Mouse (Mus musculus) spleen, postnatal 36 days (tissue): Measurements from ENCODE around the gene Zfhx2.

Experiments
- DNase-seq, 2 experiments: peaks; one replicate each; pipeline ENCODE4 v3.0.0; 2022; ENCODE audit warnings: low spot score in 2 of 2, mixed read lengths in 1 of 2

Zfhx2 gene

DNA sequence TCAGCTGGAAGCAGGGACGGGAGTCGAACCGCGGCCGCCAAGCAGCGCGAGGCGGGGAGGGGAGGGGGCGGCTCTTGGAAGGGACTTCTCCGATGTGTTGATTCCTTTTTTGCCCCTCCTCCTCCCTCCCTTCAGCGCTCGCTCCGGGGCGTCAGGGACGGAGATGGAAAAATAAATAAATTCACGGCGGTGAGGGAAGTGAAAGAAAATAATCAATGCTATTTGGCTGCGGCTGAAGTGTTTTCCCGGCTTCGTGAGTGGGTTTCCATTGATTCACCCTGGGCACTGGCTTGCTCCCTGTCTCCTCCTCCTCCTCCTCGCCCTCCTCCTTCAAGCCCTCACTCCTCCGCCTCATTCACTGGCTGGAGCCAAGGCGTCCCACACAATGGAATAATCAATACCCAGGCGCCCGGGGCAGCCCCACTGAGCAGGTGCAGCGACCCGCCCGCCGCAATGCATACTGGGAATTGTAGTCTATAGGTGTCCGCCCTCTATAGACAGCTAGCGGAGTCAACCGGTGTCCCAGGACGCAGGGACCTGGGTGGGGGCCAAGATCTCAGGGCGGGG is at the start of gene Zfhx2:
Gene Zfhx2, minus strand, starts transcription at position 314 of the 567 bp plus-strand sequence.
- DNase-seq: peak; percentile 92 to 94

DNA sequence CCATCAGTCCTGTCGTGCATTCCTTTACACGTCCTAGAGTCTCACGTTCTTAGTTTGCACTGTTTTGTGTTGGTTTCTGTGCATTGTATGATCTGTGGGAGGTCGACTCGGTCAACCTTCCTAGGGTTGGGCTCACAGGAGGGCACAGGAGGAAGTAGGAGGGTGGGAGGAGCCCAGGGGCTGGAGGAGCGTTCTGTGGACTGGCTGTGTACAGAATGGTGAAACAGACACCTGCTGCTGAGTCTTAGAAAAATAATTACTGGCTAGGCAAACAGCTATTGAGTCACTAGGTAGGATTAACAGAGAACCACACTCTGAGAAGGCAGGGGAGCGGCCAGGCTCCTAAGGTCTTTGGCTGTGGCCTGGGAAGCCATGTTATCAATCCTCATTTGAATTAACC is 47.2 kb upstream of the Zfhx2 start:
- DNase-seq: no peak

DNA sequence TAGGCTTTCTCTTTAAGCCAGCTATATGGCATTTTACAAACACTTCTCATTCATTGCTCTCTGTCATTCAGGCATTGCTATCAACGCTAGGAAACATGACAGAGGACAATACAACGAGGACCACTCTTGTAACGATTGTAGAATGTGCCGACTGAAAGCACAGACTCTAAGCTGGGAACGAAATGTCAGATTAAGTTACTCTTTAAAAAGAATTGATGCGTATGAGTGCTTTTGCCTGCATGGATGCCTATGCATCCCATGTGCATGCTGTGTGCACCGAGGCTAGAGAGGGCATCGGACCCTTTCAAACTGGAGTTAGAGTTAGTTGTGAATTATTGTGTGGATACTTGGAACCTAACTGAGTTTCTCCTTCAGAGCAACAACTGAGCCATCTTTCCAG is 43.6 kb upstream of the Zfhx2 start:
- no peak for DNase-seq

DNA sequence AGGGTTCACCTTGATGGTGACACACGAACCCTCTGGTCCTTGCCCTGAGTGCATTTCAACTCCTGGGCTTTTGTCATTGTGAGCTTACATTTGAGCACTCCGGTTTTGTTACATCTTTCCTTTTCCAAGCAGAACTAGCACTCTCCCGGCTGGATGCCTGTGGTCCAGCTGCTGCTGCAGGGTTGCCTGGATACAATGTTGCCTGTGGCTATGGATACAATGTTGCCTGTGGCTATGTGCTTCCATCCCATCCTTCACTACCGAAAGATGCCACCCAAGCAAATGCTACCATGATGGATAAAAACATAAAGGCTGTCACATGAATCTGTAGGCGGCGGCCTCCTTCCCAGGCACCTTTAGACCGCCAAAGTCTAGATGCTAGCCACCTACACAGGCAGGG is 34.4 kb upstream of the Zfhx2 start:
- no peak for DNase-seq

DNA sequence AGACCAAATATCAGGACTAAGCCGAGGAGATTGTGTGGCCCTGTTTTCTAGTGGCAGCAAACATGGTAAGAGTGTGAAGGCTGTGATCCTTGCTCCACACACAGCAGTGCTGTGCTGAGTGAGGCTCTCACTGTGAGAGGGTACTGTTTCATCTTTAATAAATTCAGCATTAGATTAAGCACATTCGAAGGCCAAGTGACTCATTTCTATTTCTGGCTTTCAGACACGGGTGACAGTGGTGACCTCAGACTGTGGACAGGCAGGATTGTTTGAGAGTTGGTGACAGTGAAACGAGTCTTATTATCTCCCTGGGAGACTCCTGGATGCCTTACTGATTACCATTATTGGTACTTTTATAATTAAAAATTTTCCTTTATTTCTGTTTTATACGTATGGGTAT is 33.6 kb upstream of the Zfhx2 start:
- no peak for DNase-seq

DNA sequence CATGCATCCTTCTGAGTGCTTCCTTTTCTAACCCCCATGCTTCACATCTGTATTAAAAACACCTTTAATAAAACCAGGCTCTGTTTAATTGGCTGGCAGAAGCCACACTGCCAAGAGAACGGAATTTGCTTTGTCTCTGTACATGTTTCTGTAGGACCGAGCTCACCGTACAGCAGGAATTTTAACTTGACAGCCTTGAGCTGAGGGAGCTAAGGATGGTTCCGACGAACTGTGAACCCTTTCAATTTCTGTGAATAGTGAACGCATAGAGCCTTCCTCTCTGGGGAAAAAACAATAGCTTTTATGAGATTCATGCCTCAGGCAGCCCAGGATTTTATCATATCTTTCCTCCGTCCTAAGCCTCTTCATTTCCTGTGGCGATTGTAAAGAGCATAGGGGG is 30.2 kb upstream of the Zfhx2 start:
- DNase-seq: no peak

DNA sequence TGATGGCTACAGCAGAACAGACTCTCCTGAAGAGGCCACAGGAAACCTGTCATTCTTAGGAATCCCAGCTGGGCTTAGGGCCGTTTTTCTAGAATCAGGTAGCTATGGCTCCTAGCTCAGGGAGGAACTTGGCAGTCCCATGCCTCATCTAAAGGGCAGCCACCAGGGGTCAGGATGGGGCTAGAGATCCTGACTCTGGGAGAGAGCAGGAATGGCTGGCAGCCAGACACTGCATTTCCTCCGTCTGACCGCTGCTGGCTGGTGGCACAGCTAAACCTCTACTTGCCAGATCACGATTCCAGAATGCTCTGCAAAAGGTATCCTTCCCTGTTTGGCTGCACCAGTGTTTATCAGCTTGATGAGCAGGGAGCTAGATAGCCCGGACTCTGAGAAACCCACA is 29.8 kb upstream of the Zfhx2 start:
- DNase-seq: no peak

DNA sequence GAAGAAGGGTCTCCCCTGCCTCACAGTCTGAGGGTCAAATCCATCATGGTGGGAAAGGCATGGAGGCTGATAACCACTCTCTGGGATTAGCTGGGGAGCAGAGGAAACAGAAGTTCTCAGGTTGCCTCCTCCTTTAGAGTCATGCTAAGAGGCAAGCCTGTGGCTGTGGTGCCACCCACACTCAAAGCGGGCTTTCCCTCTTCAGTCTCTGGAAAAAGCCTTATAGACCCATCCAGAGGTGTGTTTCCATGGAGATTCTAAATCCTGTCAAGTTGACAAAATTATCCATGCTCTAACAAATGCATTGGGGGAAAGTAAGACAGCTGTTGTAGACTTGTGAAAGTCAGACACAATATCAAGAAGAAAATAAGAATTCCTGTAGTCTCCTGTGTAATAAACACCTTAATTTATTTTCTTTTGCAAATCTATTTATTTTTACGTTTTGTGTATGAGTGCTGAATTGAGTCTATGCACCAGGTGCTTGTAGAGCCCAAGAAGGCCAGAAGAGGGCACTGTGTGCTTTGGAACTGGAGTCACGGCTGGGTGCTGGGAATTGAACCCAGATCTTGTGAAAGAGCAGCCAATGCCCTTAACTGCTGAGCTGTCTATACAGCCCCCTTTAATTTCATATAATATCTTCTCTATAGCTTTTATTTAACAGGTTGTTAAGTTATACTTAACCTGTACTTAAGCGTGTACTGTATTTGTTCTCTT is 27.5 kb upstream of the Zfhx2 start:
- no peak for DNase-seq

DNA sequence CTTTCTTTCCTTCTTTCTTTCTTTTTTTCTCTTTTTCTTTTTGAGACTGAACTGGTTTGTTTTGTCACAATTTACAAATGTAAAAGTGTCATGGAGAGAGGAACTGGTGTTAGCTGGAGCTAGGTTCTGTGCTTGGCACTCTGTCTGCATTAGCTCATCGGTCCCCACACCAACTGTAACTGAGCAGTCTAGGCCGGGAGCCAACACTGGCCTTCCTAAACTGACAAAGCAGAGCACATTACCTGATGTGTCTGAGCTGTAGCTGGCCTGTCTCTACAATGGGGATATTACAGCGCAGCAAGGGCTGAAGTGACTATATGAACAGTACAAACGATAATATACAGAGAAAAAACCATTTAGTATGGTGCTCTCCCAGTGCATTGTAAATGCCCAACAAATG is 26.7 kb upstream of the Zfhx2 start:
- DNase-seq: no peak

DNA sequence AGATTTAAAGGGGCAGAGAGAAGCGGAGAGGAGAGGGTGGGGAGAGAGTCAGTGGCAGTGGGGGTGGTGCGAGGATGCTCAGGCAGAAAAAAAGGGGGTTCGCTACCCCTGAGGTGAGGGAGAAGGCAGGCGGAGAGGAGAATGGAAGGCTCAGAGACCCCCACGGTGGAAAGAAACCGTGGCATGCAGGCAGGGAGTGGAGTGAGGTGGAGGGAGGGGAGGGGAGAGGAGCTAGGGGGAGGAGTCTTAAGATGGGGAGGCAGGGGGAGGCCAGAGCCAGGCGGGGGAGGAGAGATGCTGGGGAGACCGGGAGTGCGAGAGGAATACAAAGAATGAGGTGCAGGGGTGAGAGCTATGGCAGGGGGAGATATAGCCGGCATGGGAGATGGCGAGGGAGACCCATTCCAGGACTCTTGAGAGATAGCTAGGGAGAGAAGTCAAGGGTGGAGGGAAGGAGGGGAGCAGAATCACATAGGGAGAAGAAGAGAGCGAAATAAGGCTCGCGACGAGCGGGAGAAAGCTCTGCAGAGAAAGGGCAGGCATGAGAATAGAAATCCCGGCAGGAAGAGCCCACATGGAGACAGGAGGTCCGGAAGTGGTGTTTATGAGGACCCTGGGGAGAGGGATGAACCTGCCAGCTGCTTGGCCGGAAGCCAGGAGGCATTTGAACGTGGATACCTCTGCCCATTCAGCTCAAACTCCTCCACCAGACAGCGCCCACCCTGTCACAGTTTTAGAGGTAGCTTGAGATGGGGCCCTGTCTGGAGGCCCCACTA is 24.5 kb upstream of the Zfhx2 start, which contains the start of gene Jph4:
Gene Jph4, minus strand, starts transcription at position 511 of the 776 bp plus-strand sequence.
- no peak for DNase-seq

DNA sequence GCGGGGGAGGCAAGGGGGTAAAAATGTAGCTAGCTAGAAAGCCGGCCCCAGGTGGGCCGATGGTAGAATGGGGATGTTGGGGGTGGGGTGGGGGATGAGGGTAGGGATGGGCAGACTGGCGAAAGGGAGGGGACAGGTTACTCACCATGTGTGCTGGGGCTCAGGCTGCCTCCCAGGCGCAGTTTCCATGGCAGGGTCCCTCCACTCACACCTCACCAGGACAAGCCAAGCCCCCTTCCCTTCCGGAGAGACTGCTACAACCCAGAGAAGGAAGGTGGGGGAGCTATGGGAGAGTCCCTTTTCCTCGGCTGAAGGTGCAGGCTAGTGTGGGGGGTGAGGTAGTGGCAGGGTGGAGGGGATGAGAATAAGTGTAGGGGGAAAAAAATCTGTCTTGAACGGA is 23.7 kb upstream of the Zfhx2 start:
- DNase-seq: no peak

DNA sequence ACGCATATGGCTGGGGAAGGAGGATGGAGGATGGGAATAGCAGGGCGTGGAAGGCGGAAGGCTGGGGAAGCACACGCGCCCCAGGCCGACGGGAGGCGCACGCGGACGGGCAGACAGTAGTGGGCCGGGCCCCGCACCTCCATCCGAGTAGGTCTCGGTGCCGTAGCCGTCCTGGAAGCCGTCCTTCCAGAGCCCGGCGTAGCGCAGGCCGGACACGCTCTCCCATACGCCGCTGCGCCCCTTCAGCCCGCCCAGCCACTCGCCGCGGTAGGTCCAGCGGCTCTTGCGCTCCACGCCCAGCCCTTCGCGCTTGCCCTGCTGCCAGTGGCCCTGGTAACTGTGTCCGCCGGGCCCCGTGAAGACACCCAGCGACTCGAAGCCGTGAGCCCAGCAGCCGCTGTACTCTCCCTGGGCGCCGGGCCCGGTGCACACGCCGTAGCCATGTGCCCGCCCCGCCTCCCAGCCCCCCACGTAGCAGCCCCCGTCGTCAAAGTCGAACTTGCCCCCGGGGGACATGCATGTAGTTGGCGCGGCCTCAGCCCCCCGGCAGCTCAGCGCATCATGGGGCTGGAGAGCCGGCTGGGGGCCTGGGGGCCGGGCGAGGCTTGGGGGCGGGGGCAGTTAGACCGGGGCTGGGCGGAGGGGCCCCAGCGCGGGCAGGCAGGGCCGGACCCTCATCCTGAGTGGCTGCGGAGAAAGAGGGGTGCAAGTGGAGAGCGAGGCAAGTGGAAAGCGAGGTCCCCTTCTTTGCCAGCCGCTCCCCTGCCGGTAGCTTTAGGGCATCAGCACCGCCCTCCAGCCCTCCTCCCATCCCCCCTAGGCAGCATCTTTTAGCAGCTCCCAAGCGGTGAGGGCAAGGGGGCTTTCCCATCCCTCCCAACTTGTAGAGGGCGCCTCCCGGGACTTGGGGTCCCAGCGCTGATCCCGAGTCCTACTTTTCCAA is 22.9 kb upstream of the Zfhx2 start:
- no peak for DNase-seq

DNA sequence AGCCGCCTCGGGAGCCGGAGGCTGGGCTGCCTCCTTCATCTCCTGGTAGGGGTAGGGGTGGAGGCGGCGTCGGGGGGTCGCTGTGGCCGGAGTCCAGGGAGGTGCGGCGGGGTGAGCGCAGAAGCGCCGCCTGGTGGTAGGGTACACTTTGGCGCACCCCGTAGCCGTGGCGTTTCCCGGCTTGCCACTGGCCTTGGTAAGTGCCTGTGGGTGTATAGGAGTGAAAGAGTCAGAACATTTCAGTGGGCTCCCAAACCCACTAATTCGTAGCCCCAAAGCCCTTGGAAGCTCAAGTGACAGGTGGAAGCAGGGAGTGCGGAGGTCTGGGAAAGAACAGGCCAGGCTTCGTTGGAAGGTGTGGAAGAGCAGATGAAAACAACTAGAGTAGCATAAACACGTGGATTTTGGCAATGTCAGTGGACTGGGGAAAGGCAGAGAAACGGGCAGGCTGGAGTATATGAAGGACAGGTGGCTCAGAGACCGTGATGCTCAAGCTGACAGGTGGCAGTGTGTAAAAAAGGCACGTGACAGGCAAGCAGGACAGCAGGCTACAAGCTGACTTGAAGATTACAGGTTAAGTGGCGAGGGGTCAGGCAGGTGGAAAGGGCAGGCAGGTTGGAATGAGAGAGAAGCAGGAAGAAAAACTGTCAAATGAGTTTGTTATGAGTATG is 22.0 kb upstream of the Zfhx2 start:
- DNase-seq: no peak

DNA sequence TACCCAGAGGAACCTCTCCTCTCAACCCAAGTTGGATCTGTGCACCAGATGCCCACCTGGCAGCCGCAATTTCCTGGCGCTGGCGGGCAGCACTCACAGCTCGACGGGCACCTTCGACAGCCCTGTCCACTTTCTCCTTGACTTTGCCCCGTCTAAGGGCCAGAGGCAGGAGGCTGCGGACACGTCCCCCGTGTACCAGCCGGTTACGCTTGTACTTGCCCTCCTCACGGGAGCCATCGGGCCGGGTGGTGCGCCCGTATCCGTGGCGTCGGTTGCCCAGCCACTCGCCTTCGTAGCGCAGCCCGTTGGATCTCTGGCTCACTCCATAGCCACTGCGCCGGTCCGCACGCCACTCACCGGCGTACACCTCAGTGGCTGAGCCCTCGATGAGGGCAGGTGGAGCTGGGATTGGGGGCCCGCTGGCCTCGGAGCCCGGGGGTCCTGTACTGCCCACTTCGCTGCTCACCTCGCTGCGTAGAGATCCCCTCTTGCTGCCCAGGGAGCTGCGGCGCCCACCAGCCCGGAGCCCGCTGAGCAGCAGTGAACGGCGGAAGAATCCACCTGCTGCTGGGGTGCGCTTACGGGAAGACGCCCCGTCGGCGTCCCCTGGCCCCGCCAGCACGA is 21.3 kb upstream of the Zfhx2 start:
- no peak for DNase-seq

DNA sequence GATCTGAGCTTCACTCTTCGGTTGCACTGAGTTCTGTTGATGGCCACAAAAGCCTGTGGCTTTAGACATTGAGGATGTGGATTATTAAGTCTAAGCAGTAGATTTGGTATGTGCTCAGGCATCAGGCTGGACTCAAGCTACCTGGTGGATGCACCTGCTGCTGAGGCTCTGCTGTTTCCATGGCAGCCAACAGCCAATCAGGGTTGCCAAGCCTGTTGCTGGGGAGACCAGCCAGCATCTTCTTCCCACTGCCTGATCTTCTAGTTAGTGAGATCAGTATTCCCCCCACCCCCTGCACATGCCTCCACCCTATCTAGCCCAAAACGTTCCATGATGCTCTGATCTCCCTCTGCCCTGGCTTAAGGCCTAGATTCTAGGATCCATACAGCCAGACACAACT is 19.6 kb upstream of the Zfhx2 start:
- DNase-seq: no peak

DNA sequence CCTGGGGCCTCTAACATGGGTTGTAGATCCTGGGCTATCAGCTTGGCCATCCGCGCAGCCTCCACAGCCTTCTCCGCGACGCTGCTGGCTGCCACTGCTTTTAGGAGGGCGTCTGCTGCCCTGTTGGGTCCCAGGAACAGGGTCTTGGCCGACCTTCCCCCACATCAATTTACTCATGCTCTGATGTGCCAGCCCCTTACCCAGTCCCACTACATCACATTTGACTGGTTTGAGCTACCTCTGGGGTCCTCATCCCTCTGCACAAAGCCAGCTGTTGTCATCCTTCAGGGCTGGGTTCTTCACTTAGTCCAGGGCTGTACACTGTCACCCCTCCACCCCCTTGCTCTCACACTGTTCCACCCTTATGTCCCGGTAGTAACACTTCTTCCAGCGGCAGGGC is 18.0 kb upstream of the Zfhx2 start:
- DNase-seq: no peak

DNA sequence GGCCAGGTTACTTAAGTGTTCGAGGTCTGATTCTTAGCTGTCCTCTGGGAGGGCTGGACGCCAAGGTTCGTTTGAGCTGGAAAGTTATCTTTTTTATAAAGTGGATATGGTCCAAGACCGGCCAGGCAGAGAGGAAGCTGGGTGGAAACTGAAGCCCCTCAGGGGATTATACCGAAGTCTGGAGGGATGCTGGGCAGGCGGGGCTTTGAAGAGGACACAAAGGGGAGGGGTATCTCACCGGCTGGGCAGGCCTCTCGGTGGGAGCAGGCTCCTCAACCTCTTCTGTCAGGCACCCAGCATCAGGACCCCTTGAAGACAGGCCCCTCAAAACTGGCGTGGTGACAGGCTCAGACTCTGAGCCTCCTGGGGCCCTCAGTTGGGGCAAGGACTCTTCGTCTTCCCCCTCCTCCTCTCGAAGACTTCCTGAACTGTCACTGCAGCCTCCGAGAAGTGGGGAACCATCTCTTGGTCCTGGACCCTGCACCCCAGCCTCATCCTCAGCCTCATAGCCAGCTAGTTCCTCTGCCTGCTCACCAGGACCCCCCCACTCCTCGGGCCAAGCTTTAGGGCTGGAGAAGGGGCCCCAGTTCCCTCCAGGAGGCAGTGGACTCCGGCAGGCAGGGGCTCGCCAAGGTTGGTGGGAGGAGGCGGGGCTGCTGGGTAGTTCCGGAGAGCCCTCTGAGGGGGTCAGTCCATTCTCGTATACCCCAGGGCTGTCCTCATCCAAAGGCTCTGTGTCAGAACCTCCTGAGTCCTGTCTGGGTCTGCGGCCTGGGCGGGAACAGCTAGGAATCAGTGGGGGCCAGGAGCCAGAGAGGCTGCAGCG is 17.1 kb upstream of the Zfhx2 start:
- no peak for DNase-seq

DNA sequence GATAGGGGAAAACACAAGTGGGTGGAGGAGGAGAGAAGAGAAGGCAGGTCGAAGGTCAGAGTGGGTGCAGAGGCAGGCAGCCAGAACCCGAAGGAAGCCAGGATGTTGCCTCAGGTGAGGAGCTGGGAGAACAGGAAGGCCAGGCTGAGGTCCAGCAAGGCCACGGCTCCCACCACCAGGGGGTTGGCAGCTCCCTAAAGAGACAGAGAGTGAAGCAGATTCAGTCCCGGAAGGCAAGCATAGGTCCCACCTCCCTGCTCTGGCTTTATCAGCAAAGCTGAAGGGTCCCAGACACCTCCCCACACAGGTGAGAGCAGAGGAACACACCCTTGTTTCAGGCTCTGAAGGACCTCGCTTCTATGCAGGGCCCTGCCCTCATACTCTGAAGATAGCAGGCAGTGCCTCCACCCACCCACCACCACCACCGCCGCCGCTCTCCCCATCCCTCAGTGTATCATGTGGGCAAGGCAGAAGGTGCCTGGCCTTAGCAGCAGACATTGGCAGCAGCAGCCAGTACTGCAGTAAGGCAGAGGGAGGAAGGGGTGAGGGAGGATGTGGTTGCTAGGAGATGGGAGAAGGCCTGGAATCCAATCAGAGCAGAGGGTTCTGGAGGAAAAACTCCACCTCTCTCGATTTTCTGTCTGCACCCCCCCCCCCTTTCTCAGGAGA is 16.2 kb upstream of the Zfhx2 start:
- DNase-seq: no peak

DNA sequence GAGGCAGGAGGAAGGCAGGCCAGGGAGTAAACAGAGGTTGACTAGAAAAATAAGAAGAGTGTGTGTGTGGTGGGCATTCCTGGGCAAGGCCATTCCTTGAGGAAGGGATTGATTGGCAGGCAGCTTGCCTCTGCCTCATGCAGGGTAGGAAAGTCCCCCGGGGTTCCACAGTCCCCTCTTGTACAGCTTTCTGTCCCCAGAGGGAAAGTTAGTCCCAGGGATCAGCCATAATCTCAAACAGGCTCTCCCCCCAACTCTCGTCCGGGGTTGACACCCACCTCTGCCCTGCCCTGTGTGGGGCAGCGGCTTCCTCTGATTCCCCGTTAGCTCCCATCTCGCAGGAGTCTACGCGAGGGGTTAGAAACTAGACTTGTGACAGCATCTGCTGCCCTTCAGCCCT is 14.9 kb upstream of the Zfhx2 start:
- DNase-seq: no peak
